Mouse (Mus musculus): Measurements from ENCODE around the gene Rai14. TPM values are rescaled to one million over a fixed set of nuclear protein-coding genes. Genes with fewer than 3 reads are reported as not detected.
A peak's percentile ranks its signal among the peaks of the same experiment; 100 is the strongest.

Gene Rai14
- polyA plus RNA-seq, 1 experiment from 2014 or later, result 12.7 TPM

GRCm38 (mm10) chr15:10747226-10747625 is 32.8 kb upstream of the Rai14 start:
- Histone ChIP-seq H3K4me3 (ENCODE audit: low read length) (no peak overlapping the region), H3K27ac (ENCODE audit: low read length) (peak overlapping the region; percentile 23; the same call in 1 of the 2 replicates), H3K4me1 (ENCODE audit: control insufficient read depth, insufficient read depth, low read length) (peaks cover 3% of the 10 kb centered on the region; the same call in 1 of the 2 replicates), H3K9ac (ENCODE audit: low read length) (no peak overlapping the region), H3K9me3 (replicated peaks; ENCODE audit: control insufficient read depth, low read length) (no peaks in the 10 kb centered on the region), H3K4me2 (ENCODE audit: low read depth, low read length) (no peak overlapping the region), H3K36me3 (ENCODE audit: control insufficient read depth, insufficient read depth) (no peaks in the 10 kb centered on the region), H3K27me3 (ENCODE audit: control insufficient read depth, insufficient read depth, low read length) (no peaks in the 10 kb centered on the region)
- WGBS, result 34% methylated on average over 4 of the region's 4 CpGs
- ATAC-seq (replicated peaks; ENCODE audit: extremely low read depth, insufficient read depth, low FRiP score), result no peak

- Histone ChIP-seq H3K9ac (ENCODE audit: low read length) (no peak overlapping the region), H3K4me3 (ENCODE audit: low read length) (no peak overlapping the region), H3K4me1 (ENCODE audit: control insufficient read depth, insufficient read depth, low read length) (peaks cover 3% of the 10 kb centered on the region; the same call in 1 of the 2 replicates), H3K9me3 (replicated peaks; ENCODE audit: control insufficient read depth, low read length) (no peaks in the 10 kb centered on the region), H3K27me3 (ENCODE audit: control insufficient read depth, insufficient read depth, low read length) (no peaks in the 10 kb centered on the region), H3K27ac (ENCODE audit: low read length) (no peak overlapping the region), H3K4me2 (ENCODE audit: low read depth, low read length) (no peak overlapping the region), H3K36me3 (ENCODE audit: control insufficient read depth, insufficient read depth) (no peaks in the 10 kb centered on the region)
- ATAC-seq (replicated peaks; ENCODE audit: extremely low read depth, insufficient read depth, low FRiP score), result no peak
- WGBS, result 76% methylated on average over 4 of the region's 4 CpGs
Measured at GRCm38 (mm10) chr15:10746303-10747051, 32.1 kb upstream of the Rai14 start.

- H3K9ac ChIP-seq (ENCODE audit: low read length), result no peak overlapping the region
- H3K4me1 ChIP-seq (ENCODE audit: control insufficient read depth, insufficient read depth, low read length), result peaks cover 8% of the 10 kb centered on the region; the same call in 1 of the 2 replicates
- H3K9me3 ChIP-seq (replicated peaks; ENCODE audit: control insufficient read depth, low read length), result no peaks in the 10 kb centered on the region
- no peaks in the 10 kb centered on the region for H3K36me3 ChIP-seq (ENCODE audit: control insufficient read depth, insufficient read depth)
- 53% methylated on average over 6 of the region's 6 CpGs for WGBS
- no peak overlapping the region for H3K4me3 ChIP-seq (ENCODE audit: low read length)
- no peak overlapping the region for H3K4me2 ChIP-seq (ENCODE audit: low read depth, low read length)
- no peak overlapping the region for H3K27ac ChIP-seq (ENCODE audit: low read length)
- no peak for ATAC-seq (replicated peaks; ENCODE audit: extremely low read depth, insufficient read depth, low FRiP score)
- H3K27me3 ChIP-seq (ENCODE audit: control insufficient read depth, insufficient read depth, low read length), result no peaks in the 10 kb centered on the region
Measured at GRCm38 (mm10) chr15:10742441-10742840, 28.0 kb upstream of the Rai14 start.

- no peak overlapping the region for H3K4me3 ChIP-seq (ENCODE audit: low read length)
- WGBS, result 44% methylated on average over 1 of the region's 1 CpGs
- no peaks in the 10 kb centered on the region for H3K9me3 ChIP-seq (replicated peaks; ENCODE audit: control insufficient read depth, low read length)
- H3K36me3 ChIP-seq (ENCODE audit: control insufficient read depth, insufficient read depth), result no peaks in the 10 kb centered on the region
- H3K27ac ChIP-seq (ENCODE audit: low read length), result no peak overlapping the region; the same call in 1 of the 2 replicates
- H3K27me3 ChIP-seq (ENCODE audit: control insufficient read depth, insufficient read depth, low read length), result no peaks in the 10 kb centered on the region
- peaks cover 7% of the 10 kb centered on the region; the same call in 1 of the 2 replicates for H3K4me1 ChIP-seq (ENCODE audit: control insufficient read depth, insufficient read depth, low read length)
- H3K4me2 ChIP-seq (ENCODE audit: low read depth, low read length), result no peak overlapping the region
- no peak for ATAC-seq (replicated peaks; ENCODE audit: extremely low read depth, insufficient read depth, low FRiP score)
- H3K9ac ChIP-seq (ENCODE audit: low read length), result no peak overlapping the region
Measured at GRCm38 (mm10) chr15:10739279-10739678, 24.9 kb upstream of the Rai14 start.

GRCm38 (mm10) chr15:10738354-10739142 is 24.1 kb upstream of the Rai14 start:
- peak overlapping the region; percentile 5; the same call in 1 of the 2 replicates for H3K27ac ChIP-seq (ENCODE audit: low read length)
- WGBS, result 53% methylated on average over 6 of the region's 6 CpGs
- H3K4me2 ChIP-seq (ENCODE audit: low read depth, low read length), result no peak overlapping the region
- H3K27me3 ChIP-seq (ENCODE audit: control insufficient read depth, insufficient read depth, low read length), result no peaks in the 10 kb centered on the region
- no peaks in the 10 kb centered on the region for H3K9me3 ChIP-seq (replicated peaks; ENCODE audit: control insufficient read depth, low read length)
- no peak overlapping the region for H3K4me3 ChIP-seq (ENCODE audit: low read length)
- no peaks in the 10 kb centered on the region for H3K36me3 ChIP-seq (ENCODE audit: control insufficient read depth, insufficient read depth)
- ATAC-seq (replicated peaks; ENCODE audit: extremely low read depth, insufficient read depth, low FRiP score), result no peak
- H3K9ac ChIP-seq (ENCODE audit: low read length), result no peak overlapping the region
- H3K4me1 ChIP-seq (ENCODE audit: control insufficient read depth, insufficient read depth, low read length), result peaks cover 7% of the 10 kb centered on the region; the same call in 1 of the 2 replicates

- no peak overlapping the region for H3K4me3 ChIP-seq (ENCODE audit: low read length)
- H3K4me1 ChIP-seq (ENCODE audit: control insufficient read depth, insufficient read depth, low read length), result peaks cover 7% of the 10 kb centered on the region; the same call in 1 of the 2 replicates
- no peaks in the 10 kb centered on the region for H3K9me3 ChIP-seq (replicated peaks; ENCODE audit: control insufficient read depth, low read length)
- H3K36me3 ChIP-seq (ENCODE audit: control insufficient read depth, insufficient read depth), result no peaks in the 10 kb centered on the region
- WGBS, result 84% methylated on average over 4 of the region's 4 CpGs
- no peaks in the 10 kb centered on the region for H3K27me3 ChIP-seq (ENCODE audit: control insufficient read depth, insufficient read depth, low read length)
- H3K27ac ChIP-seq (ENCODE audit: low read length), result no peak overlapping the region
- ATAC-seq (replicated peaks; ENCODE audit: extremely low read depth, insufficient read depth, low FRiP score), result no peak
- H3K4me2 ChIP-seq (ENCODE audit: low read depth, low read length), result no peak overlapping the region
- H3K9ac ChIP-seq (ENCODE audit: low read length), result no peak overlapping the region
Measured at GRCm38 (mm10) chr15:10735948-10736347, 21.5 kb upstream of the Rai14 start.

- no peaks in the 10 kb centered on the region for H3K36me3 ChIP-seq (ENCODE audit: control insufficient read depth, insufficient read depth)
- ATAC-seq (replicated peaks; ENCODE audit: extremely low read depth, insufficient read depth, low FRiP score), result no peak
Measured at GRCm38 (mm10) chr15:10735216-10735615, 20.8 kb upstream of the Rai14 start.

GRCm38 (mm10) chr15:10731398-10731797 is 17.0 kb upstream of the Rai14 start:
- Histone ChIP-seq H3K9me3 (replicated peaks; ENCODE audit: control insufficient read depth, low read length) (no peaks in the 10 kb centered on the region), H3K9ac (ENCODE audit: low read length) (no peak overlapping the region), H3K27ac (ENCODE audit: low read length) (no peak overlapping the region), H3K27me3 (ENCODE audit: control insufficient read depth, insufficient read depth, low read length) (no peaks in the 10 kb centered on the region), H3K4me1 (ENCODE audit: control insufficient read depth, insufficient read depth, low read length) (0 out of 2 replicates have a peak, but pooled peaks cover 2% of the 10 kb centered on the region), H3K4me3 (ENCODE audit: low read length) (no peak overlapping the region), H3K4me2 (ENCODE audit: low read depth, low read length) (no peak overlapping the region), H3K36me3 (ENCODE audit: control insufficient read depth, insufficient read depth) (no peaks in the 10 kb centered on the region)
- no peak for ATAC-seq (replicated peaks; ENCODE audit: extremely low read depth, insufficient read depth, low FRiP score)
- WGBS, result 70% methylated on average over 3 of the region's 3 CpGs

More at GRCm38 (mm10) chr15:10735216-10735615, 20.8 kb upstream of the Rai14 start:
- Histone ChIP-seq H3K27ac (ENCODE audit: low read length) (no peak overlapping the region), H3K9ac (ENCODE audit: low read length) (no peak overlapping the region), H3K4me3 (ENCODE audit: low read length) (no peak overlapping the region), H3K4me1 (ENCODE audit: control insufficient read depth, insufficient read depth, low read length) (peaks cover 7% of the 10 kb centered on the region; the same call in 1 of the 2 replicates), H3K4me2 (ENCODE audit: low read depth, low read length) (no peak overlapping the region), H3K9me3 (replicated peaks; ENCODE audit: control insufficient read depth, low read length) (no peaks in the 10 kb centered on the region), H3K27me3 (ENCODE audit: control insufficient read depth, insufficient read depth, low read length) (no peaks in the 10 kb centered on the region)
- 61% methylated on average over 8 of the region's 8 CpGs for WGBS

GRCm38 (mm10) chr15:10726272-10726671 is 11.8 kb upstream of the Rai14 start:
- WGBS, result 69% methylated on average over 3 of the region's 3 CpGs
- Histone ChIP-seq H3K4me2 (ENCODE audit: low read depth, low read length) (no peak overlapping the region), H3K27ac (ENCODE audit: low read length) (no peak overlapping the region), H3K9ac (ENCODE audit: low read length) (no peak overlapping the region), H3K9me3 (replicated peaks; ENCODE audit: control insufficient read depth, low read length) (no peaks in the 10 kb centered on the region), H3K36me3 (ENCODE audit: control insufficient read depth, insufficient read depth) (no peaks in the 10 kb centered on the region), H3K4me3 (ENCODE audit: low read length) (no peak overlapping the region), H3K4me1 (ENCODE audit: control insufficient read depth, insufficient read depth, low read length) (peaks cover 12% of the 10 kb centered on the region), H3K27me3 (ENCODE audit: control insufficient read depth, insufficient read depth, low read length) (no peaks in the 10 kb centered on the region)
- ATAC-seq (replicated peaks; ENCODE audit: extremely low read depth, insufficient read depth, low FRiP score), result no peak
